Mouse (Mus musculus) testis, postnatal 10 days (tissue): ENCODE measurements around the gene Rps6kb2.

Source experiments
- DNase-seq: peaks from one replicate; pipeline ENCODE4 v3.0.0; 2021; ENCODE audit warnings: low spot score

Gene Rps6kb2

GRCm38 (mm10) chr19:4162646-4163542 lies at the start of gene Rps6kb2:
Rps6kb2 (minus strand) TSS chr19:4163354.
- peak; percentile 96 for DNase-seq

- no peak for DNase-seq
Measured at GRCm38 (mm10) chr19:4211891-4212588, 48.9 kb upstream of the Rps6kb2 start.

- no peak for DNase-seq
Measured at GRCm38 (mm10) chr19:4208563-4208962, 45.4 kb upstream of the Rps6kb2 start.

GRCm38 (mm10) chr19:4206971-4207370 lies 43.8 kb upstream of the Rps6kb2 start:
- DNase-seq, result peak; percentile 79

GRCm38 (mm10) chr19:4204889-4205288 lies 41.7 kb upstream of the Rps6kb2 start:
- DNase-seq, result no peak

- DNase-seq, result no peak
Measured at GRCm38 (mm10) chr19:4203604-4204326, 40.6 kb upstream of the Rps6kb2 start.

GRCm38 (mm10) chr19:4203148-4203547 lies 40.0 kb upstream of the Rps6kb2 start:
- no peak for DNase-seq

GRCm38 (mm10) chr19:4202149-4202548 lies 39.0 kb upstream of the Rps6kb2 start:
- DNase-seq, result no peak

- peak; percentile 97 for DNase-seq
Measured at GRCm38 (mm10) chr19:4201291-4201909, 38.2 kb upstream of the Rps6kb2 start, which contains the start of gene Rad9a. Rad9a (minus strand) TSS chr19:4201662.

GRCm38 (mm10) chr19:4197180-4197579 lies 34.0 kb upstream of the Rps6kb2 start:
- DNase-seq, result no peak

- DNase-seq, result no peak
Measured at GRCm38 (mm10) chr19:4196548-4196947, 33.4 kb upstream of the Rps6kb2 start.

GRCm38 (mm10) chr19:4196048-4196447 lies 32.9 kb upstream of the Rps6kb2 start:
- DNase-seq, result no peak

GRCm38 (mm10) chr19:4194776-4195650 lies 31.9 kb upstream of the Rps6kb2 start:
- no peak for DNase-seq

- no peak for DNase-seq
Measured at GRCm38 (mm10) chr19:4194021-4194724, 31.0 kb upstream of the Rps6kb2 start.

GRCm38 (mm10) chr19:4193129-4193528 lies 30.0 kb upstream of the Rps6kb2 start:
- DNase-seq, result no peak

GRCm38 (mm10) chr19:4192251-4192985 lies 29.3 kb upstream of the Rps6kb2 start:
- no peak for DNase-seq

- peak; percentile 99 for DNase-seq
Measured at GRCm38 (mm10) chr19:4191528-4192250, 28.5 kb upstream of the Rps6kb2 start, which contains the start of gene Ppp1ca. Ppp1ca (plus strand) TSS chr19:4192065.

- no peak for DNase-seq
Measured at GRCm38 (mm10) chr19:4190831-4191334, 27.7 kb upstream of the Rps6kb2 start, which contains the start of gene Tbc1d10c. Tbc1d10c (minus strand) TSS chr19:4191284.
